8 mouse cellular contexts compared by ENCODE assay signal in genomic region chr15:79400975-79401365, GRCm38 (mm10). TPM values are rescaled to one million over a fixed set of nuclear protein-coding genes. Genes with fewer than 3 reads are reported as not detected.
DNase-seq lines count a peak whose midpoint lies in the region; ATAC-seq lines count a peak whose summit lies in the region.

No protein-coding gene starts in this region.

- H3K4me1 ChIP-seq in forebrain, embryonic 12.5 days = peaks cover 38% of the 10 kb centered on the region
- H3K4me1 ChIP-seq in hindbrain, embryonic 14.5 days (replicated peaks; ENCODE audit: control insufficient read depth, insufficient read depth, low read length) = peaks cover 30% of the 10 kb centered on the region
- H3K4me1 ChIP-seq in neural tube, embryonic 14.5 days (ENCODE audit: control insufficient read depth, insufficient read depth, low read length) = peaks cover 37% of the 10 kb centered on the region

- H3K36me3 ChIP-seq in forebrain, embryonic 12.5 days (replicated peaks) = peaks cover 10% of the 10 kb centered on the region
- H3K36me3 ChIP-seq in hindbrain, embryonic 14.5 days (replicated peaks; ENCODE audit: control insufficient read depth, insufficient read depth) = no peaks in the 10 kb centered on the region
- no peaks in the 10 kb centered on the region for H3K36me3 ChIP-seq in neural tube, embryonic 14.5 days (ENCODE audit: control insufficient read depth, insufficient read depth, low read length)

- no peak overlapping the region for H3K27ac ChIP-seq in forebrain, embryonic 12.5 days
- no peak overlapping the region for H3K27ac ChIP-seq in hindbrain, embryonic 14.5 days
- no peak overlapping the region for H3K27ac ChIP-seq in neural tube, embryonic 14.5 days (ENCODE audit: low read depth, low read length)

- H3K4me2 ChIP-seq in forebrain, embryonic 12.5 days = peak overlapping the region; percentile 8; the same call in 1 of the 2 replicates
- H3K4me2 ChIP-seq in hindbrain, embryonic 14.5 days (replicated peaks) = peak overlapping the region; percentile 94
- peak overlapping the region; percentile 86; the same call in 1 of the 2 replicates for H3K4me2 ChIP-seq in neural tube, embryonic 14.5 days (ENCODE audit: low read depth, low read length)

- H3K4me3 ChIP-seq in forebrain, embryonic 12.5 days (replicated peaks) = no peak overlapping the region
- H3K4me3 ChIP-seq in hindbrain, embryonic 14.5 days (replicated peaks; ENCODE audit: low read length) = no peak overlapping the region
- no peak overlapping the region for H3K4me3 ChIP-seq in neural tube, embryonic 14.5 days (ENCODE audit: low read depth, low read length)

- H3K9ac ChIP-seq in forebrain, embryonic 12.5 days = peak overlapping the region; percentile 44
- no peak overlapping the region for H3K9ac ChIP-seq in hindbrain, embryonic 14.5 days
- 0 out of 2 replicates have a peak overlapping the region, but pooled peaks have one; percentile 5 for H3K9ac ChIP-seq in neural tube, embryonic 14.5 days (replicated peaks; ENCODE audit: low read depth, low read length)

- DNase-seq in layer of hippocampus, postnatal 14 days (ENCODE audit: low spot score in 2 of 2) = peak; percentile 21 to 29
- no peak for DNase-seq in layer of hippocampus, adult 9-10 months (ENCODE audit: low spot score)
- DNase-seq in hindbrain, embryonic 14.5 days (ENCODE audit: low spot score) = no peak
- DNase-seq in urinary bladder, postnatal 4 days (ENCODE audit: low spot score in 2 of 2) = no peak
- DNase-seq in urinary bladder, adult 2 months (ENCODE audit: low spot score) = no peak
- DNase-seq in adrenal gland, postnatal 4 days (ENCODE audit: low spot score in 2 of 2) = no peak

- H3K9me3 ChIP-seq in forebrain, embryonic 12.5 days = no peaks in the 10 kb centered on the region
- H3K9me3 ChIP-seq in hindbrain, embryonic 14.5 days (ENCODE audit: control insufficient read depth, low read length) = no peaks in the 10 kb centered on the region
- H3K9me3 ChIP-seq in neural tube, embryonic 14.5 days (ENCODE audit: control insufficient read depth, low read length) = no peaks in the 10 kb centered on the region

- no peak for ATAC-seq in forebrain, embryonic 12.5 days (ENCODE audit: low FRiP score)
- no peak for ATAC-seq in hindbrain, embryonic 14.5 days (ENCODE audit: low FRiP score)
- no peak for ATAC-seq in neural tube, embryonic 14.5 days (ENCODE audit: low read depth)

- WGBS in forebrain, embryonic 12.5 days = 57% methylated on average over 7 of the region's 7 CpGs
- 37% methylated on average over 7 of the region's 7 CpGs for WGBS in hindbrain, embryonic 14.5 days
- WGBS in neural tube, embryonic 14.5 days = 51% methylated on average over 6 of the region's 7 CpGs

- peaks cover 18% of the 10 kb centered on the region for H3K27me3 ChIP-seq in forebrain, embryonic 12.5 days
- H3K27me3 ChIP-seq in hindbrain, embryonic 14.5 days (ENCODE audit: control insufficient read depth, insufficient read depth, low read length) = 0 out of 2 replicates have a peak, but pooled peaks cover 3% of the 10 kb centered on the region
- H3K27me3 ChIP-seq in neural tube, embryonic 14.5 days (ENCODE audit: control insufficient read depth, insufficient read depth, low read length) = no peaks in the 10 kb centered on the region

RNA-seq across cellular contexts. Expression of gene Tmem184b, which starts 2.4 kb away (rescaled TPM):
- total RNA-seq in layer of hippocampus, postnatal 14 days (2021) = 10 to 100 TPM; 47.4 to 49.2 TPM
- 41.3 and 43.6 TPM in 2 replicates for polyA plus RNA-seq in forebrain, embryonic 12.5 days (2016; fragmentation: Nextera tagmentation; extraction: Ambion mirVana)
- polyA plus RNA-seq in hindbrain, embryonic 14.5 days (2014; fragmentation: Nextera tagmentation; extraction: Ambion mirVana) = 39.9 and 40.0 TPM in 2 replicates
- polyA plus RNA-seq in neural tube, embryonic 14.5 days (2014; fragmentation: Nextera tagmentation; extraction: Ambion mirVana) = 31.2 and 37.8 TPM in 2 replicates
- 51.5 and 68.3 TPM in 2 replicates for polyA plus RNA-seq in urinary bladder, adult 2 months (2012; rRNA removed)
- total RNA-seq in adrenal gland, postnatal 4 days (2021) = 10 to 100 TPM; 45.7 to 47.4 TPM

RNA-seq across cellular contexts. Expression of gene Csnk1e, which starts 54.4 kb away (rescaled TPM):
- 100 to 1,000 TPM; 139 to 147 TPM for total RNA-seq in layer of hippocampus, postnatal 14 days (2021)
- 245 and 267 TPM in 2 replicates for polyA plus RNA-seq in forebrain, embryonic 12.5 days (2016; fragmentation: Nextera tagmentation; extraction: Ambion mirVana)
- polyA plus RNA-seq in hindbrain, embryonic 14.5 days (2014; fragmentation: Nextera tagmentation; extraction: Ambion mirVana) = 184 and 213 TPM in 2 replicates
- polyA plus RNA-seq in neural tube, embryonic 14.5 days (2014; fragmentation: Nextera tagmentation; extraction: Ambion mirVana) = 202 and 236 TPM in 2 replicates
- 76.7 and 90.3 TPM in 2 replicates for polyA plus RNA-seq in urinary bladder, adult 2 months (2012; rRNA removed)
- total RNA-seq in adrenal gland, postnatal 4 days (2021) = 100 to 1,000 TPM; 108 to 111 TPM

RNA-seq across cellular contexts. Expression of gene Maff, which starts 54.5 kb away (rescaled TPM):
- total RNA-seq in layer of hippocampus, postnatal 14 days (2021) = 1 to 10 TPM; 1.7 to 2.0 TPM
- 1.2 and 2.0 TPM in 2 replicates for polyA plus RNA-seq in forebrain, embryonic 12.5 days (2016; fragmentation: Nextera tagmentation; extraction: Ambion mirVana)
- 1.1 TPM in 2 replicates for polyA plus RNA-seq in hindbrain, embryonic 14.5 days (2014; fragmentation: Nextera tagmentation; extraction: Ambion mirVana)
- 0.64 and 1.0 TPM in 2 replicates for polyA plus RNA-seq in neural tube, embryonic 14.5 days (2014; fragmentation: Nextera tagmentation; extraction: Ambion mirVana)
- 11.0 and 13.0 TPM in 2 replicates for polyA plus RNA-seq in urinary bladder, adult 2 months (2012; rRNA removed)
- total RNA-seq in adrenal gland, postnatal 4 days (2021) = 1 to 10 TPM; 3.2 to 4.6 TPM

Comparison
In these comparisons a context has a peak if more than half of its experiments do, and no peak if none do; other contexts are left out.
1. DNase-seq: peak in layer of hippocampus, postnatal 14 days (2 of 2); none in layer of hippocampus, adult 9-10 months (single experiment), hindbrain, embryonic 14.5 days (single experiment), urinary bladder, postnatal 4 days (0 of 2), urinary bladder, adult 2 months (single experiment) and adrenal gland, postnatal 4 days (0 of 2).
2. H3K4me2 ChIP-seq: peak in every context shown above with its lines; median percentile 94 in hindbrain, embryonic 14.5 days; 86 in neural tube, embryonic 14.5 days; 8 in forebrain, embryonic 12.5 days.